Mouse (Mus musculus): ENCODE results near the gene Creb5. TPM values are rescaled to one million over a fixed set of nuclear protein-coding genes. Genes with fewer than 3 reads are reported as not detected.

Creb5 gene
- polyA plus RNA-seq, 1 experiment = 0.02 TPM

- no peak for TF ChIP-seq TAL1 (IDR thresholded peaks at IDR 0.05; ENCODE audit: low read length)
- no peak for TF ChIP-seq GATA1 (IDR thresholded peaks at IDR 0.05; ENCODE audit: low read length)
- H3K4me3 ChIP-seq (replicated peaks) = no peak overlapping the region
- H3K27me3 ChIP-seq (ENCODE audit: control insufficient read depth) = no peaks in the 10 kb centered on the region
- H3K36me3 ChIP-seq (ENCODE audit: control insufficient read depth) = no peaks in the 10 kb centered on the region
- H3K9me3 ChIP-seq (ENCODE audit: control insufficient read depth, low read length) = no peaks in the 10 kb centered on the region
- no peaks in the 10 kb centered on the region for H3K4me1 ChIP-seq (ENCODE audit: control insufficient read depth)
These were observed 366.8 kb downstream of the Creb5 start for GRCm38 (mm10) chr6:53653706-53654360.

GRCm38 (mm10) chr6:53654361-53654824 is 367.3 kb downstream of the Creb5 start:
- TF ChIP-seq GATA1 (IDR thresholded peaks at IDR 0.05; ENCODE audit: low read length) (no peak), TAL1 (IDR thresholded peaks at IDR 0.05; ENCODE audit: low read length) (no peak)
- Histone ChIP-seq H3K36me3 (ENCODE audit: control insufficient read depth) (no peaks in the 10 kb centered on the region), H3K4me3 (replicated peaks) (no peak overlapping the region), H3K9me3 (ENCODE audit: control insufficient read depth, low read length) (no peaks in the 10 kb centered on the region), H3K4me1 (ENCODE audit: control insufficient read depth) (no peaks in the 10 kb centered on the region), H3K27me3 (ENCODE audit: control insufficient read depth) (no peaks in the 10 kb centered on the region)

GRCm38 (mm10) chr6:53656466-53656865 is 369.4 kb downstream of the Creb5 start:
- H3K27me3 ChIP-seq (ENCODE audit: control insufficient read depth) = no peaks in the 10 kb centered on the region
- no peak for TF ChIP-seq GATA1 (IDR thresholded peaks at IDR 0.05; ENCODE audit: low read length)
- no peak for TF ChIP-seq TAL1 (IDR thresholded peaks at IDR 0.05; ENCODE audit: low read length)
- no peaks in the 10 kb centered on the region for H3K9me3 ChIP-seq (ENCODE audit: control insufficient read depth, low read length)
- H3K36me3 ChIP-seq (ENCODE audit: control insufficient read depth) = no peaks in the 10 kb centered on the region
- no peak overlapping the region for H3K4me3 ChIP-seq (replicated peaks)
- no peaks in the 10 kb centered on the region for H3K4me1 ChIP-seq (ENCODE audit: control insufficient read depth)

- Histone ChIP-seq H3K36me3 (ENCODE audit: control insufficient read depth) (no peaks in the 10 kb centered on the region), H3K4me1 (ENCODE audit: control insufficient read depth) (no peaks in the 10 kb centered on the region), H3K27me3 (ENCODE audit: control insufficient read depth) (no peaks in the 10 kb centered on the region), H3K9me3 (ENCODE audit: control insufficient read depth, low read length) (no peaks in the 10 kb centered on the region), H3K4me3 (replicated peaks) (no peak overlapping the region)
- TF ChIP-seq TAL1 (IDR thresholded peaks at IDR 0.05; ENCODE audit: low read length) (no peak), GATA1 (IDR thresholded peaks at IDR 0.05; ENCODE audit: low read length) (no peak)
These were observed 370.4 kb downstream of the Creb5 start for GRCm38 (mm10) chr6:53657483-53657882.

GRCm38 (mm10) chr6:53662858-53663833 is 376.1 kb downstream of the Creb5 start:
- Histone ChIP-seq H3K4me3 (replicated peaks) (no peak overlapping the region), H3K4me1 (ENCODE audit: control insufficient read depth) (no peaks in the 10 kb centered on the region), H3K27me3 (ENCODE audit: control insufficient read depth) (no peaks in the 10 kb centered on the region), H3K36me3 (ENCODE audit: control insufficient read depth) (no peaks in the 10 kb centered on the region), H3K9me3 (ENCODE audit: control insufficient read depth, low read length) (no peaks in the 10 kb centered on the region)
- TF ChIP-seq TAL1 (IDR thresholded peaks at IDR 0.05; ENCODE audit: low read length) (no peak), GATA1 (IDR thresholded peaks at IDR 0.05; ENCODE audit: low read length) (no peak)

GRCm38 (mm10) chr6:53664759-53665158 is 377.7 kb downstream of the Creb5 start:
- Histone ChIP-seq H3K27me3 (ENCODE audit: control insufficient read depth) (no peaks in the 10 kb centered on the region), H3K9me3 (ENCODE audit: control insufficient read depth, low read length) (no peaks in the 10 kb centered on the region), H3K4me3 (replicated peaks) (no peak overlapping the region), H3K36me3 (ENCODE audit: control insufficient read depth) (no peaks in the 10 kb centered on the region), H3K4me1 (ENCODE audit: control insufficient read depth) (no peaks in the 10 kb centered on the region)
- TF ChIP-seq GATA1 (IDR thresholded peaks at IDR 0.05; ENCODE audit: low read length) (no peak), TAL1 (IDR thresholded peaks at IDR 0.05; ENCODE audit: low read length) (no peak)

- no peak overlapping the region for H3K4me3 ChIP-seq (replicated peaks)
- no peaks in the 10 kb centered on the region for H3K27me3 ChIP-seq (ENCODE audit: control insufficient read depth)
- no peaks in the 10 kb centered on the region for H3K9me3 ChIP-seq (ENCODE audit: control insufficient read depth, low read length)
- H3K36me3 ChIP-seq (ENCODE audit: control insufficient read depth) = no peaks in the 10 kb centered on the region
- TF ChIP-seq TAL1 (IDR thresholded peaks at IDR 0.05; ENCODE audit: low read length) (no peak), GATA1 (IDR thresholded peaks at IDR 0.05; ENCODE audit: low read length) (no peak)
- H3K4me1 ChIP-seq (ENCODE audit: control insufficient read depth) = no peaks in the 10 kb centered on the region
These were observed 379.4 kb downstream of the Creb5 start for GRCm38 (mm10) chr6:53666503-53666902.

- Histone ChIP-seq H3K36me3 (ENCODE audit: control insufficient read depth) (no peaks in the 10 kb centered on the region), H3K4me3 (replicated peaks) (no peak overlapping the region), H3K4me1 (ENCODE audit: control insufficient read depth) (no peaks in the 10 kb centered on the region), H3K27me3 (ENCODE audit: control insufficient read depth) (no peaks in the 10 kb centered on the region), H3K9me3 (ENCODE audit: control insufficient read depth, low read length) (no peaks in the 10 kb centered on the region)
- TF ChIP-seq GATA1 (IDR thresholded peaks at IDR 0.05; ENCODE audit: low read length) = no peak
- no peak for TF ChIP-seq TAL1 (IDR thresholded peaks at IDR 0.05; ENCODE audit: low read length)
These were observed 391.2 kb downstream of the Creb5 start for GRCm38 (mm10) chr6:53678307-53678706.

- H3K9me3 ChIP-seq (ENCODE audit: control insufficient read depth, low read length) = no peaks in the 10 kb centered on the region
- TF ChIP-seq GATA1 (IDR thresholded peaks at IDR 0.05; ENCODE audit: low read length) = no peak
- no peak for TF ChIP-seq TAL1 (IDR thresholded peaks at IDR 0.05; ENCODE audit: low read length)
These were observed 393.0 kb downstream of the Creb5 start for GRCm38 (mm10) chr6:53680046-53680445.

More at GRCm38 (mm10) chr6:53680046-53680445, 393.0 kb downstream of the Creb5 start:
- Histone ChIP-seq H3K27me3 (ENCODE audit: control insufficient read depth) (no peaks in the 10 kb centered on the region), H3K4me3 (replicated peaks) (no peak overlapping the region), H3K4me1 (ENCODE audit: control insufficient read depth) (no peaks in the 10 kb centered on the region), H3K36me3 (ENCODE audit: control insufficient read depth) (no peaks in the 10 kb centered on the region)

All from erythroblast, embryonic 14.5 days (primary cell).